Mouse (Mus musculus) C2C12 (cell line): ENCODE results near the gene Gm37419. TPM values are rescaled to one million over a fixed set of nuclear protein-coding genes. Genes with fewer than 3 reads are reported as not detected.

Source experiments
- H3K27me3 ChIP-seq: one replicate; pipeline ENCODE4 v1.6.1; 2011; ENCODE audit not compliant: control insufficient read depth, insufficient read depth, insufficient read length
- H3K36me3 ChIP-seq: one replicate; pipeline ENCODE4 v1.6.1; 2011; ENCODE audit not compliant: control insufficient read depth, insufficient read depth
- H3K4me3 ChIP-seq: one replicate; pipeline ENCODE4 v1.5.1; 2011; ENCODE audit warnings: mild to moderate bottlenecking, control low read depth; ENCODE audit not compliant: poor library complexity, insufficient read depth, severe bottlenecking
- H3K79me2 ChIP-seq: one replicate; pipeline ENCODE4 v1.6.1; 2011; ENCODE audit not compliant: control insufficient read depth, insufficient read depth
- H3K79me3 ChIP-seq: one replicate; pipeline ENCODE4 v1.6.1; 2011; ENCODE audit warnings: low read depth, control low read depth
- H3ac ChIP-seq: one replicate; pipeline ENCODE3; 2011; ENCODE audit warnings: low read depth; ENCODE audit not compliant: control insufficient read depth, insufficient read length
- CEBPB ChIP-seq: IDR thresholded peaks from one replicate; pipeline ENCODE4 v1.6.1; 2011; ENCODE audit warnings: low read depth, mild to moderate bottlenecking, control low read depth, moderate library complexity
- CTCF ChIP-seq: IDR thresholded peaks from one replicate; pipeline ENCODE4 v1.5.1; 2011; ENCODE audit not compliant: control insufficient read depth, insufficient read depth, insufficient read length
- FOSL1 ChIP-seq: IDR thresholded peaks from one replicate; pipeline ENCODE4 v1.8.0; 2011; ENCODE audit warnings: mild to moderate bottlenecking, low read length; ENCODE audit not compliant: poor library complexity, insufficient read depth, severe bottlenecking
- MAX ChIP-seq: IDR thresholded peaks from one replicate; pipeline ENCODE4 v1.6.1; 2011; ENCODE audit warnings: mild to moderate bottlenecking, control low read depth
- MYOD1 ChIP-seq: IDR thresholded peaks from one replicate; pipeline ENCODE4 v1.6.1; 2011; ENCODE audit warnings: low read depth; ENCODE audit not compliant: control insufficient read depth, insufficient read length
- MYOG ChIP-seq: IDR thresholded peaks from one replicate; pipeline ENCODE4 v1.6.1; 2011; ENCODE audit not compliant: control insufficient read depth, insufficient read length; ENCODE audit errors: extremely low read depth
- USF1 ChIP-seq: IDR thresholded peaks from one replicate; pipeline ENCODE4 v1.6.1; 2011; ENCODE audit warnings: low read depth, mild to moderate bottlenecking, control low read depth, moderate library complexity
- polyA plus RNA-seq: library from polyadenylated mRNA; unstranded; fragments of >200 nt; fragmentation: generic; extraction: Trizol; gene quantifications from one replicate; pipeline ENCODE4 v1.2.1, GENCODE M21; 2012; ENCODE audit warnings: missing spikeins

The Gm37419 gene
- polyA plus RNA-seq, 1 experiment: not detected

DNA sequence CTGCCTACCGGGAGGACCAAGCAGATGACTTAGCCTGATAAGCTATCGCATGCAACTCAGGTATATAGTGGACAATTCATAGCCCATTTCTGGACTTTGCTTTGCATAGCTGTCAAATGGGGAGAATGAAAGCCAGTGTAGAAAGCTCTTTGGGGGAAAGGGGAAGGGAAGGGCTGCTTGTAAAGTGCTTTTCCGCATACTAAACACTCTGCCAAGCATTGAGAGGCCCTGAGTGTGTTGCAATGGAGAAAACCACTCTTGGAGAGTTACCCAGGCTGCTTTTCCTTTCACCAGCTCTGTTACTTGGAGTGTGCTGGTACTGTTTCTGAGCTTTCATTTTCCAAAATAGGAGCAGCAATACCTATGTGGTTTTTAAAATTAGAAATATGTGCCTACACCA lies 10.6 kb upstream of the Gm37419 start:
- Histone ChIP-seq H3K36me3 (peaks cover 49% of the 10 kb centered on the region), H3K79me3 (peaks cover 14% of the 10 kb centered on the region), H3K79me2 (peaks cover 38% of the 10 kb centered on the region), H3ac (no peak overlapping the region), H3K4me3 (no peak overlapping the region), H3K27me3 (no peaks in the 10 kb centered on the region)
- no peak for TF ChIP-seq CEBPB
- no peak for TF ChIP-seq MYOG
- no peak for TF ChIP-seq USF1
- no peak for TF ChIP-seq FOSL1
- TF ChIP-seq CTCF: no peak
- TF ChIP-seq MYOD1: no peak
- TF ChIP-seq MAX: no peak

GRCm38 (mm10) chr16:23978495-23978894 lies 9.8 kb upstream of the Gm37419 start:
- Histone ChIP-seq H3K27me3 (no peaks in the 10 kb centered on the region), H3ac (no peak overlapping the region), H3K4me3 (no peak overlapping the region), H3K36me3 (peaks cover 44% of the 10 kb centered on the region), H3K79me2 (peaks cover 39% of the 10 kb centered on the region), H3K79me3 (peaks cover 14% of the 10 kb centered on the region)
- TF ChIP-seq MYOG: no peak
- TF ChIP-seq CEBPB: no peak

DNA sequence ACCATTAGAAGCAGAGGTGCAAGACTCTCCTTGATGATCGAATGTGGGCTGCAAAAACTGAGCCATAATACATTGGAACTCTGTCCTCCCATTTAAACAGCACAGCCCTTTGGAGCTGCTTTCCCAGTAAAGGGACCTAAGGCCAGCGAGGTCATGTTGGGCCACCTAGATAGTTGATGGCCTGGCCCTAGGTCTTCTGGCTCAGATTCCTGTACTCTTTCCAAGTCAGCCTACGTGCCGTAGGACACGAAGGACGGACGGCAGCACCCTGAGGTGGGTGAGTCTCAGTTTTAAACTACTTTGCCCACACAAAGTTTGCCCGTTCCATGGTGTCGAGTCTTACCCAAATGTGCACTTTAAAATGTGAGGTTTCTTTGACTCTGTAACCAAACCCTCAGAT lies 8.8 kb upstream of the Gm37419 start:
- Histone ChIP-seq H3K36me3 (peaks cover 34% of the 10 kb centered on the region), H3K4me3 (no peak overlapping the region), H3ac (no peak overlapping the region), H3K27me3 (no peaks in the 10 kb centered on the region), H3K79me3 (peaks cover 14% of the 10 kb centered on the region), H3K79me2 (peaks cover 48% of the 10 kb centered on the region)
- TF ChIP-seq MAX (no peak), CTCF (no peak), CEBPB (no peak), MYOG (no peak), FOSL1 (no peak), MYOD1 (no peak), USF1 (no peak)

DNA sequence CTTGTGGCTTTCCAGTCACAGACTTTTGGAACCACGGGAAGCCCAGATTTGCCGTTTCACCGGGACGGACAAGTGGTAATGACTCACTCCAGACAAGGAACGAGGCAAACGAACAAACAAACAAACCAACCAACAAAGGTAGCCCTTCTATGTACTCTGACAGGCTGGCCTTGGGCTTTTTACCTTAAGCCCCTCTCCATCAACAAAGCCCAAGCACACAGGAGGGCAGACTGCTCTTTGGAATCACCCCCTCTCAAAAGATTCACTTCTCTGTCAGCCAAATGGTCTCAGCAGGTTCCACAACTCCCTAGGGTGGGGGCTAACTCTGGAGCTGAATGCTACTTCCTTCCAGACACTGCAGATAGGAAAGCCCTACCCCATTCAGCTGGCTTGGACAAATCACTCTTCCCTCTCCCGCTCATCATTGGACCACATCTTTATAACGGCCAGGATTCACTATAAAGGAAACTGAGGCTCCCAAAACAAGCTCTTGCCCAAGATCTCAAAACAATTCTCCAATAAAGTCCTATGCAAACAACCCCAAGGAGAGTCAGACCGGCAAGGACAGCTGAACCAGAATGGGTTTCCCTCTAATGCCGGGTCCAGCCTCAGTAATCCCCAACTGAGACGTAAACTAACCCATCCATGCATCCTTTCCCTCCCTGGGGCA lies 7.9 kb upstream of the Gm37419 start:
- H3K4me3 ChIP-seq: no peak overlapping the region
- peaks cover 25% of the 10 kb centered on the region for H3K36me3 ChIP-seq
- TF ChIP-seq CTCF (no peak), FOSL1 (no peak), MAX (no peak), CEBPB (no peak), MYOG (no peak), MYOD1 (no peak)
- no peaks in the 10 kb centered on the region for H3K27me3 ChIP-seq
- H3K79me2 ChIP-seq: peaks cover 57% of the 10 kb centered on the region
- H3K79me3 ChIP-seq: peaks cover 14% of the 10 kb centered on the region
- H3ac ChIP-seq: no peak overlapping the region

- H3K27me3 ChIP-seq: no peaks in the 10 kb centered on the region
- H3K4me3 ChIP-seq: no peak overlapping the region
Measured at GRCm38 (mm10) chr16:23980991-23981720, 7.1 kb upstream of the Gm37419 start.

More at GRCm38 (mm10) chr16:23980991-23981720, 7.1 kb upstream of the Gm37419 start:
- Histone ChIP-seq H3K79me3 (peaks cover 19% of the 10 kb centered on the region), H3K36me3 (peaks cover 20% of the 10 kb centered on the region), H3ac (no peak overlapping the region), H3K79me2 (peaks cover 65% of the 10 kb centered on the region)
- no peak for TF ChIP-seq USF1
- no peak for TF ChIP-seq MYOG
- TF ChIP-seq CTCF: no peak
- no peak for TF ChIP-seq CEBPB
- no peak for TF ChIP-seq FOSL1
- no peak for TF ChIP-seq MYOD1
- TF ChIP-seq MAX: no peak
